Mouse (Mus musculus) testis, postnatal 14 days (tissue): ENCODE measurements at regions not wholly inside any gene's neighbourhood (a gene's known extent, or its start where the extent isn't known, plus 50 kb on each side); places are given as distances from the start of the nearest gene placed in this dataset.

ENCODE experiments used
- DNase-seq: peaks from one replicate; pipeline ENCODE4 v3.0.0; 2021; ENCODE audit warnings: low spot score

DNA sequence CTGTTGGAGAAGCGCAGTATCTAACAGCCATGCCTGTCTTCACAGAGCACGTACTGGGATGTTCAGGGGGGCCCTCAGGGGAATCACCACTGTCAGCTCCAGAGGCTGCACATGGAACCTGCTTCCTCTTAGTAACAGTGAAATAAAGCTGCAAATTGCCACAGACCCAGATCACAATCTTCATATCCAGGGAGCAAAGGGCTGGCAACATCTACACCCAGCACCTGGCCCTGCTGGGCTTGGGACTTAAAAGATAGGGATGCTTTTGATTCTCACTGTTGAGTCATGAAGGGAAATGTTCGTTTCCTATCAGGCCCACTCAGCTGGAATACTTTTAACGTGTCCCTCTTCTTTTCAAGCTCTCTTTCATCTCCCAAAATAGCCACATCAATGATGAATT is 322.4 kb upstream of the Trib2 start:
- DNase-seq = no peak

DNA sequence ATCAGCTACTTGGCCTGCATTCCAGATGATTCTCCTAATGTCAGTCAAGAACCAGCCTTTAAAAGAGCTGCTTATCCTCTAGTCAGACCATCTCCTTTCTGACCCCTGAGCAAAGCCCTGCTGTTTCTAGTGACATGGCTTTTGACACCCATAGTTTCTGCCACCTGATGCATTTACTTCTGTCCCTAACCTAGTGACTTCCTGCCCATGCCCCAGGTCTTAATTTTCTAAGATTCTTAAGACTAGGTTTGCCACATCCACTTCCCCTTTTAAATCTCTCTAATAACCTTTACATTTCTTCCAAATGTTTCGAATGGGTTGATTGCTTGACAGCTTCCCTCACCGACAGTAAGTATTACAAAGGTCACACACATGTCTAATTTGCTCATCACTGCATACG is 321.1 kb upstream of the Trib2 start:
- no peak for DNase-seq

DNA sequence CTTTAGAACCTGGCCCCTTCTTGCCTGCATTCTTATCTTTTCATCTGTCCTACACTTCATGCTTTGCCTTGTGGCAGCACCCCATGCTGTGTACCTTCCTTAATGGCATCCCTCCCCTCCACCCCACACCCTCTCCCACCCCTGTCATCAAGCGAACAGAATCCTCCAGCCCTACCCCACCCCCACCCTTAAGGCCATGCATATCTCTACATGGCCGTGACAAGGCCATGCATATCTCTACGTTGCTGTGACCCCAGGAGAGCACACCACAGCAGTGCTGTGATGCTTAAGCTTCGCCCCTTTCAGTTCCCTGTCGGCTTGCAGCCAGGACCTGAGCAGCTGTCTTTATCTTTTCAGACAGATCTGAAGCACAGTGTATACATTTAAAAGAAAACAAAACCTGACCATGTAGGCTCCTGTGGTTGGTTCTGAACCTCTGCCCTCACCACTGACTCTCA is 319.5 kb upstream of the Trib2 start:
- DNase-seq = no peak

DNA sequence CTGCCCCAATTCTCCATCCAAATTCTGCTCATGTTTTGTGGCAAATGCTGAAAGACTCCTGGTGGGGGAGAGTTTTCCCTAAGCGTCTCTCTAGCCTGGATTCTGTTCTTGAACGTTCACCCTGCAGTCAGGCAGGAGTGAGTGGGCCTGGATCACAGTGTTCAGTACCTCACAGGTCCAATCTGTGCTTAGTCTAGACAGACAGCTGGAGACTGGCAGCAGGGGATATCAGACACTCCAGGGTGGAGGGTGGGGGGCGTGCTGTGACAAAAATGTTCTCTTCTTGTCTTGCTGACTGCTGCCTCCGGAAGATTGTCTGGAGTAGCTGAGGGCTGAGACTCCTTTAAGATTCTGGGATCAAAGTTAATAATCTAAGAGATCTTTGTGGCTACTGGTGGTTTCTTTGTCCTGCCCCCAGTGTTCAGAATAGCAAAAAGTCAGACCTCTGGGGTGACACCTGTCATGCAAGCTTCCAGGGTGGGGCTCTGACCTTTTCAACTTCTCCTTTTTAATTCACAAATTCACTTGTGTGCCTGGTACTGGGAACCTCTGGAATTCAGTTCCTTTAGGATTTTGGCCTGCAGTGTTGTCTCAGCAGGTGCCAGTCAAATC is 319.0 kb upstream of the Trib2 start:
- DNase-seq = no peak

DNA sequence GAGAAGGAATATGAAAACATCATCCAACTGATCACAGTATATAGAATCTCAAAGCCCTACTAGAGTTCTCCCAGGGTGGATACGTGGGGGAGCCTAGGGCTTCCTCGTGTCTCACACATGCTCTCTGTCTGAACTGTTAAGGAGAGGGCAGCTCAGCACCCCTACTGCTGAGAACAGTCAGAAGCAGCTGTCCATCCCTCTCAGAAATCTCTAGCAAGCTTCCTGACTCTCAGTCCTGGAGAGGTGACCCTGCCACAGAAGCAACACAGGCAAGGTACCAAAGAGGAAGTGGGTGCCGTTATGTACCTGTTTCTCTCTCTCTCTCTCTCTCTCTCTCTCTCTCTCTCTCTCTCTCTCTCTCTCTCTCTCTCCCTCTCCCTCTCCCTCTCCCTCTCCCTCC is 317.7 kb upstream of the Trib2 start:
- DNase-seq = no peak

DNA sequence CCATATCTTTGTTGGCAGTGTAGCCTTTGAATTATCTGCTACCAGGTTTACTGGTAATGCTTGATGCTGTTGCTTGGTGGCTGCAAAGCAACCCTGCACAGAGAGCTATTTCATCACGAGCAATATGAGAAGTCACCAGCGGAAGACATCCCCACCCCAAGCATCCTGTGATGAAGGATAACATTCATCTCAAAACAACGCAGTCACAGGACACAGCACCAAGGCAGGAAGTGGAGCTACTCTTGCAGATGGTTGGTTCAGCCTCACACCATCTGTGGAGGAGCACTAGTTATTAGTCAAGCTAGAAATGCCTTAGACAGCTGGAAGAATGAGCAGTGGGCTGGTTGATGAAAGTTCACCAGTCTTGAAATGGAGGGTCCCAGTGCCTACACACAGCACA is 316.5 kb upstream of the Trib2 start:
- no peak for DNase-seq

DNA sequence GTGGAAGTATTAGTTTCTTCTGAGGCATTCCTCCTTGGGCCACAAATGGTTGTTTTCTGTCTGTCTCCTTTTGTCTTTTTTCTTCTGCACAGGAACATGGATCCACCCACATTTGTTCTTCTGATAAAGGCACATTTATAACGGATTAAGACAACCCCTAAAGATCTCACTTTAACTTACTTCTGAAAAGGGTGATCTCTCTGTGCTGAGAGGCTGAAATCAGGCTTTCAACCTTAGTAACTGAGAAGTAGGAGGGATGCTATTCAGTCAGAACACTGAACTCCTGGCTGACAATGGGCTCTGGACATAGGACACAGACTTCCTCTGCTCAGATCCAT is 315.0 kb upstream of the Trib2 start:
- no peak for DNase-seq

DNA sequence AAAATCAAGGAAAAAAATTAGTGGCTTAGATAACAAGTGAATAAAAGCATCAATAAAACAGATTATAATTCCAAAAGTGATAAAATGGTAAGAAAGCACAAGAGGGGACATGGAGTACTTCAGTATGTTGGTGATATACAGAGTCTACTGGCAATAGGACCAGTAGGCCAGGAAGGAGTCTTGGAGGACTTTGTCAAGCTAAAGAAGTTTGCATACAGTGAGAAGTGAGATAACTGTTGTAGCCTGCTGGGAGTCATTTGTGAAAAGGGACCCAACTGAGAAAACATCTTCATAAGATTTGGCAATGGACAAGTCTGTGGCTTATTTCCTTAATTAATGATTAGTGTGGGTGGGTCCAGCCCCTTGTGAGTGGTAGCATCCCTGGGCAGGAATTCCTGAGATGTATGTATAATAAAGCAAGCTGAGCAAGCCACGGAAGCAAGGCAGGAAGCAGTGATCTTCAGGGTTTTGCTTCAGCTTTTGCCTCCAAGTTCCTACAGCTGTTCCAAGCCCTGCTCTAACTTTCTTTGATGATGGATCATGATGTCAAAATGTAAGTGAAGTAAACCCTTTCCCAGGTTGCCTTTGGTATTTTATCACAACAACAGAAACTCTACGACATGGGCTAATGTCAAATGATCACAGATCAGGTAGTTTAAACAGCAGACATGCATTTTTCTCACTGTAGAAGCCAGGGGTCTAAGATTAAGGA is 314.5 kb upstream of the Trib2 start:
- DNase-seq = no peak

DNA sequence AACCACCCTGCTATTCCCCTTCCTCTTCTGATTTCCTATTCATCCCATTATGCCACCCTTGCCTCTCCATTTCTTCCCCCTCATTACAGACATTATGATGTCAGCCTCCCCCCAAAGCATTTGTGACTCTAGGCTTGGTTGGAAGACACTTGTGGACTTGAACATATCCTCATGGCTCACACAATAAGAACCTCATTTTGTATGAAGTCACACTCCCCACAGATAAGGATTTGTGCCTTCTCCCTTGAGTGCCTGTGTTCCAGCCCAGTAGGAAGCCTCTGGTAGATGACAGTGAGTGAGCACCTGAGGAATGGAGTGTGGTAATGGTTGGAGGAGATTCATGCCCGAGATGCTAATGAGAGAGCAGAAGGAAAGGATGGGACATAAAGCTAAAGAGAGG is 313.9 kb upstream of the Trib2 start:
- no peak for DNase-seq

DNA sequence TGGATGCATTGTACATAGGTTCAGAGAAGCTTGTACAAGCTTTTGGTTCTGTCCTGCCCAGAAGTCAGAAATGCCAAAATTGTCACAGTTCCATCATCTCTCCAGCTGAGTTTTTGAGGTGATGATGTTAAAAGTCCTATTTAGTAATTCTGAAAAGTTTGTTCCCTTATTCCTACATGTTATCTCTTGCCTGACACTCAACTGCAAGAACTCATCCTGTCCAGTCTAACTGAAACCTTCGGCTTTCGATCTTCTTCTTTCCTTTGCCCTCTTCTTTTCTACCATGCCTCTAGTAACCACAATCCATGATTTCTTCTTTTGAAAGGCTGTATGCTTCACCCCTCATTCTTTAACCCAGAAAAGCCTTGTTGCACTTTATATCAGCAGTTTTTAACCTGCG is 313.2 kb upstream of the Trib2 start:
- no peak for DNase-seq

DNA sequence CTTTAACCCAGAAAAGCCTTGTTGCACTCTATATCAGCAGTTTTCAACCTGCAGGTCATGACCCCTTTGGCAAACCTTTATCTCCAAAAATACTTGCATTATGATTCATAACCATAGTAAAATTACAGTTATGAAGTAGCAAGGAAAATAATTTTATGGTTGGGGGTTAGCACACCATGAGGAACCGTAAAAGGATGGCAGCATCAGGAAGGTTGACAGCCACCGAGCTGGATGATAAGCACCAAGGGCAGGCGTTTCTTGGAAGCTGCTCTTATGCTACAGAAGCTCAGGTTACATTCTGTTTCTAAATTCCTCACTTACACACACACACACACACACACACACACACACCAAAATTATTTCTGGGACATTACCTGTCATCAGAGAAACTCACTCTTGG is 312.5 kb upstream of the Trib2 start:
- no peak for DNase-seq

DNA sequence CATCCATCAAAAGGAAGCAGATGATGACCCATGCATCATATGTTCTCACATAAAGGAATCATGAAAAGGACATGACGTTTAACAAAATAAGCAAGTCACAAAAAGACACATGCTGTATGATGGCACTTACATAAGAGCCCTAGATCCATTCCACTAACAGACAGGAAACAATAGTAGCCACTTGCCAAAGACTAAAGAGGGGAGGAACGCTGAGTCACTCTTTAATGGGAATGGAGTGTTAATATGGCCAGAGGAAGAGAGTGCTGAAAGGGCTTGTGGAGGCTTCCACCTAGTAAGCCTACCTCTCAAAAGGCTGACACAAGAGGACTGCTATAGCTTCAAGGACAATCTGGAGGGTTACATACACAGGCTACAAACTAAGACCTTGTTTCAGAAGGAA is 308.2 kb upstream of the Trib2 start:
- no peak for DNase-seq

DNA sequence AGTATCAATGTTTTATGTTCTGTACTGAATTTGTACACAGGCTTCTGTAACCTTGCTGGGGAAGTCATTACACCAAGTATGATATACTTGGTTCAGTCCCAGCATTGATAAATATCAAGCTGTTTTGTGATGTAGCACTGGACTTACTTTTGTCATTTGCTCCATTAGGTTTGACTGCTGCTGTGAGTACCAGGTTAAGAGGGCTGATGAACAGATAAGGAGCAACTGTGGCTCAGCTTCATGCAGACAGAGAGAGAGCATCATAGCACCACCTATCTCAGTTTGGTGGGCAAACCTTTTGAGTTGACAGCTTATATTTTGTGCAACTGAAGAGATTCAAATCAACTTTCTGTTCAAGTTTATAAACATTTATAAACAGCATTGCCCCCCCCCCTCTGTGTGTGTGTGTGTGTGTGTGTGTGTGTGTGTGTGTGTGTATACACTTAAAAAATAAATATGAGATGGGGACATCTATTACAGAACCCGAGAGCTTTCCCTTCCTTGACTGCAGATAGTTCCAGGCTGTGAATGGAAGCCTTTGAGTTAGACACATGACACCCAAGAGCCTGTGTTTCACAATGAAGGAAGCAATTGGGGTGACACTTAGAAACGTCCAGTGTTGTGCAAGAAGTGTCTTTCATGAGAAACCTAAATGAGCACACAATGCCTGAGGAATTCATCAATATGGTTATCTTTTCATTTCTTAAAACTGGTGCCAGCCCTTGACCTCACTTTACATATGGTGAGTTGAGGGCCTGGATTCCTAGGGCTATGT is 305.8 kb upstream of the Trib2 start:
- no peak for DNase-seq

DNA sequence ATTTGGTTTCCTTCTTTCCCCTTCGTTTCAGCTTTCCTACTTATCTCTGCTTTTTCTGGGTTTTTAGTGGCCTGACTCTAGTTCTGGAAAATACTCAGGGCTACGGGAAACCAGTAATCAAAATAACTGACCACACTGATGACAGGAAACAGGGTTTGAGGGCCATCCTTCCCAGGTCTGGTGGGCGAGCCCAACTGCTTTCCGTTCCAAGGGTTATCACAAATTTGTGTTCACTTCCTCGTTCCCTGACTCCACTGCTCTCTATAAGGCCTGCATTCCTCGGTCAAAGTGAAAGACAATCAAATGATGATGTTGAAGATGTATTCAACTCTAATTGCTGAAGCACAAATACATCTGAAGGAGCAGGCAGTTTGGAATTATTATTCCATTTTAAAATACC is 305.1 kb upstream of the Trib2 start:
- DNase-seq = no peak

DNA sequence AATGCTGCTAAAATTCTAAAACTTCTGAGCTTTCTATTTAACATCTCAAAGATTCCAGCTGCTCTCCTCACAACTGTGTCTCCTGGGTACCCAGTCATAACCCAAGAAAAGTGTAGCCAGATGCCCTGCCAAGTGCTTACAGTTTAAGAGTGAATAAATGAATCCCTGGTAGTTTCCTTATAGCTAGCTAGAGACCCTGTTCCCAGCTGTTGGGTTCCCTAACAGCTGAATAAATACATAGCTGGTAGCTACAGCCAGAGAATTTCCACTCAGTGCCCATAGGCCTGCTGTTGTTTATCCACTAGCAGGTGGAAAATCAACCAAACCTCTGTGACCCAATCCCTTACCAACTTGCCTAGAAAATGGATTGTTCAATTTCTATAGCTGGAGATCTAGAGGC is 302.0 kb upstream of the Trib2 start:
- no peak for DNase-seq

DNA sequence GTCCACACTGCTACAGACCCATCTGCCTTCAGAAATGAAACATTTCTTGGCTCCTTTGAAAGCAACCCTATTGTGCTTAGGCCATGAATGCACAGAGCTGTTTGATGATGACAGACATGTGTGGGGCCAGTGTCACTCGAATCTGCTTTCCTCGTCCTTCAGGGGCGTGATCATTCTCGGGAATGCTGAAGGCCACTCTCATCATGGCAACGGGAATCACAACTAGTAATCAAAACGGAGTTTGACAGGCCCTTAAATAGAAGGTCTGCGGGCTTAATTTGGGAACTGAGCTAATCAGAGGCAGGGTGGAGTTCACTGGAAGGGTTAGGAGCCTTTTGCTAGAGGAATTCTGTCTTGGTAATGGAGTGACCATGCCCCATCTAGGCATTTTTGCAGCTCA is 290.2 kb upstream of the Trib2 start:
- no peak for DNase-seq

DNA sequence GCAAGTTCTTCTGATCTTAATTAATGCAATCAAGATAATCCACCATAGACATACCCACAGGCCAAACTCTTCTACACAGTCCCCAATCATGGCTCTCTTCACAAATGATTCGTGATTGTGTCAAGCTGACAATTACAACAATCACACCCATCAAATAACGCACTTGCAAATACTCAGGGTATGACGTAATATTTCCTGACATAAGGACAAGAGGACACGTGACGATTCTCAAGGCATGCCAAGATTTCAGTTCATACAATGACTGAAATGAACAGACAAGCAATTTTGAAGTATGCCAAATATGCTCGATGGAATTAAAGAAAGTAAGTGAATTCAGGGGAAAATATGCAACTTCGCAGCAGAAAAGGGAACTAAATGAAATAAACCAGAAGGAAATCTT is 282.1 kb upstream of the Trib2 start:
- DNase-seq = no peak

DNA sequence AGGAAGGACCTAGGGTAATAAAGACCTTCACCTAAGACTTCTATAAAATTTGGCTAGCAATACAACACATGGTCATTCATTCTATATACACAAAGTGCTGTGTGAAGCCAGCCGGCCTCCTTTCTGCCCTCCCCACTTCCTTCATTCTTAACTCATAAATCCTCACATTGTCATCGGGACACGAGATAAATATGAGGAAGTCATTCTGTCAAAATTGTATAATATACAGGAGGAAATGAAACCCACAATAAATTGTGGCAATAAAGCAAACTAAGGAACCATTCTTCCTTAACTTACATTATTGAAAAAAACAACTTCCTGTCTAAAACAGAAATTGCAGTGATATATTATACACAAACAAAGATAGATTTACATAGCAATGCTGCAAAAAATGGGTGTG is 275.9 kb upstream of the Trib2 start:
- no peak for DNase-seq

DNA sequence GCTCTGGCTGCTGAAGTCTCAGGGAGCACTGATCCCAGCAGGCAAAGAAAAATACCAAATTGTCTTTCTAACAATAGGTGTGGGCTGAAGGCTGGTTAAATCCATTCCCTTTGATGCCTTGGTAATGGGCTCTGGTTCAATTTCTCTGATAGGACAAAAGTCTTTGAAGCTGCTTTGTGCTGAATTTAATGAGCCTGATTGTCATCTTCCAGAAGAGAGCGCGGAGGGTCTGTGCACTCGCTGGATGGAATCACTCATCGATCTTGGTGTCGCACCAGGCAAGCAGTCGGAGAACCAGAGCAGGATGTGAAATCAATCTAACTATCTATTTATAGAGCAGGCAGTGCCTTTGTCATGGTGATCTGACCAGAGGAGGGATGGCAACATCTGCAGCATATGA is 274.6 kb upstream of the Trib2 start:
- DNase-seq = no peak

DNA sequence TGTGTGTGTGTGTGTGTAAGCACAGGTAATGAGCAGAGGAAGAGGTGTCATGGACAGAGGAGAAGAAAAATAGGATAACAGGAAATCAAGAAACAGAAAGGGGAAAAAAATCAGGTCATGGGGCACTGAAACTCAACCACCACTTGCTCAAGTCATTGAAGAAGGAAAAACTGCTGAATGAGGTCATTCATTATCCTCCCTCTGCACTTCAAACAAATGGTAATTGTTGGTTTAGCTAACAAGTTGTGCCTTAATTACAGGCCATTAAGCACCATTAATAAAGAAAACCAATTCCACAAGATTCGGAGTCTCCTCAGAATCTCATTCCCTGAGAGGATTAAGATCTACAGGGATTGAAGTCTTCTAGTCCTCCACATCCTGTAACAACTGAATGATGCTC is 266.5 kb upstream of the Trib2 start:
- DNase-seq = no peak

DNA sequence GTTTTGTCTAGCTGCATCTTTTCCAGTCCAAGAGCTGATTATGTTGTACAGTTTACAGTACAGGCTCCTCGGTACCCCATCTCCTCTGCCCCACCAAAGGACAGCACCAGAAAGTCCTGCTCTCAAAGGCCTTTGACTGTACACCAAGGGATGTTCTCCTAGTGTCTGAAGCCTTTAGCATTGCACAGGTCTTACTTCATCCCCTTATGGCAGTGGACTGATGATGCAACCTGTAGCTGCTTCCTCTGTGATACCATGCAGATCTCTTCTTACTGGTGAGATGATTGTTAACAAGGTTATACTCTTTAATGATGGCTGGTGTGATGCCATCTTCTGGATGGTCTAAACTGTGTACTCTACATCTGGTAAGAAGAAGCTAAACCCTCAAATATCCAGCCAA is 260.5 kb upstream of the Trib2 start:
- no peak for DNase-seq

DNA sequence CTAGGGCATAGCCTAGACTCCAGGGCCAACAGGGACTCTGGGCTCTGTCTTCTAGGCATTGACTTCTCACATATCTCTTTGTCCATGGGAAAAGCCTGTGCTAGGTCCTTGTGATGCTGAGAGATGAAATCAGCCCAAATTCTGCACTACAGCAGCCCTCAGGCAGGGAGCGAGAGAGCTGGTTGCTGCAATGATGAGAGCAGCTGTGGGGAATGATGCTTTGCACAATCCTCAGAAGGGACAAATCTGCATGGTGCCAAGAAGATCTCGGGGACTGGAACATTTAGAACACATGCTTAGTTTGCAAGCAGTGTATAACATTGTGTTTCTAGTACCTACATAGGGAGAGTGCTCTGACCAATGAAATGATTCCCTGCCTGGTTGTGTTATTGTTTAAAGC is 259.2 kb upstream of the Trib2 start:
- DNase-seq = no peak

DNA sequence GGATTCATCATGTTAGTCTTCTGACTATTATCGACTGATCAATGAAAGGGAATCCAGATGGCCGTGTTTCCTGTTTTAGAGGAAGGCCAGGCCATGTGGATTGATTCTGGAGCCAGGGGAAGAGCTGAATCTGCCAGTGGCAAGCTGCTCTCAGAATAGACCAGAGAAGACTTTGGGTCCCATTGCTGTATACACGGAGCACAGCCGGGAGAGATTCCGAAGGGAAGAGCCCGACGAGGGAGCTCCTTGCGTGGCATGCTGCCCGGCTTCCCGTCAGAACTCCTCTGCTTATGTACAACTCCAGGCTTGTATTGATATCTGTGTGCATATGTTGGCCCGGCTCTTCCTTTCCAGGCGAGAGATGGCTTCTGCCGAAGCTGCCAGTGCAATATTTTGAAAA is 252.2 kb upstream of the Trib2 start:
- no peak for DNase-seq

DNA sequence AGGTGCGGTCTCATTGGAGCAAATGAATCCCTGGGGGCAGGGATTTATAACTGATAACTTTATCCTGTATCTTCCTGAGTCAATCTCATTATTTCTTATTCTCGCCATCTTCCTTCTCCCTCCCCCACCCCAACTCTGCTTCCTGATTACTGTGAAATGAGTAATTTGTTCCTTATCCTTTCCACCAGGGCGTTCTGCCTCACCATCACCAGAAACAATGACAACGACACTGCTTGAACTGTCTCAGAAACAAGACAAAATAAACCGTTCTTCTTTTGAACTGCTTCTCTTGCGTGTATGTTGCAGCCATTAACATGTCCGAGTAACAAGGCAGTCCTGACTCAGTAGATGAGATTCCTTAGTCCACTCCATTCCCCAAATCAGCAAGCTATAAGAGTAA is 246.0 kb upstream of the Trib2 start:
- no peak for DNase-seq
